Mouse (Mus musculus) thymus, adult 2 months (tissue): ENCODE measurements around the gene St6gal1. TPM values are rescaled to one million over a fixed set of nuclear protein-coding genes. Genes with fewer than 3 reads are reported as not detected.

ENCODE experiments used
- DNase-seq: peaks from one replicate; pipeline ENCODE4 v3.0.0; 2021
- H3K27ac ChIP-seq: fragments of 200-500 bp; 2 replicates; pipeline ENCODE4 v1.5.1; 2012; ENCODE audit warnings: low read length, control low read depth; ENCODE audit not compliant: control insufficient read depth, insufficient read depth
- H3K27me3 ChIP-seq: fragments of 200-500 bp; 2 replicates; pipeline ENCODE4 v1.6.1; 2012; ENCODE audit warnings: mild to moderate bottlenecking, low read length, moderate library complexity, mixed read lengths; ENCODE audit not compliant: control insufficient read depth, insufficient read depth
- H3K36me3 ChIP-seq: fragments of 200-500 bp; 2 replicates; pipeline ENCODE4 v1.6.1; 2012; ENCODE audit warnings: mild to moderate bottlenecking, low read length, moderate library complexity; ENCODE audit not compliant: control insufficient read depth, insufficient read depth
- H3K4me1 ChIP-seq: fragments of 200-500 bp; replicated peaks from 2 replicates; pipeline ENCODE4 v1.6.1; 2012; ENCODE audit warnings: low read length; ENCODE audit not compliant: control insufficient read depth, insufficient read depth
- H3K4me3 ChIP-seq: fragments of 200-500 bp; 2 replicates; pipeline ENCODE4 v1.5.1; 2012; ENCODE audit warnings: mild to moderate bottlenecking, low read length, control low read depth, moderate library complexity; ENCODE audit not compliant: control insufficient read depth, insufficient read depth
- CTCF ChIP-seq: fragments of 200-500 bp; IDR thresholded peaks from 2 replicates; pipeline ENCODE4 v1.5.1; 2012; ENCODE audit warnings: mild to moderate bottlenecking, control low read depth, low read length, moderate library complexity, borderline replicate concordance; ENCODE audit not compliant: control insufficient read depth, poor library complexity, insufficient read depth; ENCODE audit errors: extremely low read depth
- POLR2A ChIP-seq: fragments of 200-500 bp; IDR thresholded peaks from 2 replicates; pipeline ENCODE4 v1.6.1; 2012; ENCODE audit warnings: mild to moderate bottlenecking, low read length, control low read depth, moderate library complexity; ENCODE audit not compliant: control insufficient read depth, poor library complexity, insufficient read depth; ENCODE audit errors: extremely low read depth
- WGBS: fragments of 180-500 bp; shearing (Covaris S2); methylation state at CpG from one replicate; pipeline ENCODE4 v1.1.7; 2018; 5-methylcytosine and 5-hydroxymethylcytosine counted together
- polyA plus RNA-seq: library from polyadenylated mRNA; depleted of rRNA; stranded (reverse); fragments of >200 nt; gene quantifications from 2 replicates; pipeline ENCODE4 v1.2.3, GENCODE M21; 2012

The St6gal1 gene
- polyA plus RNA-seq, 1 experiment = 33.2 TPM

GRCm38 (mm10) chr16:23218313-23218712 is 6.2 kb upstream of the St6gal1 start:
- TF ChIP-seq CTCF (no peak), POLR2A (no peak)
- Histone ChIP-seq H3K4me1 (0 out of 2 replicates have a peak, but pooled peaks cover 3% of the 10 kb centered on the region), H3K27ac (no peak overlapping the region), H3K4me3 (no peak overlapping the region), H3K27me3 (no peaks in the 10 kb centered on the region), H3K36me3 (no peaks in the 10 kb centered on the region)
- 80% methylated on average over 7 of the region's 7 CpGs for whole genome bisulfite sequencing
- DNase-seq = no peak

- H3K4me1 ChIP-seq = peaks cover 15% of the 10 kb centered on the region
- peak overlapping the region; percentile 27 for H3K4me3 ChIP-seq
- TF ChIP-seq POLR2A (no peak), CTCF (no peak)
- H3K27me3 ChIP-seq = no peaks in the 10 kb centered on the region
- no peaks in the 10 kb centered on the region for H3K36me3 ChIP-seq
- peak; percentile 46 for DNase-seq
- 54% methylated on average over 12 of the region's 12 CpGs for WGBS
- H3K27ac ChIP-seq = peak overlapping the region; percentile 80
These were observed 1.2 kb upstream of the St6gal1 start for GRCm38 (mm10) chr16:23223166-23223870.

- Histone ChIP-seq H3K27me3 (no peaks in the 10 kb centered on the region), H3K27ac (peak overlapping the region; percentile 80), H3K4me3 (peak overlapping the region; percentile 27), H3K4me1 (peaks cover 15% of the 10 kb centered on the region), H3K36me3 (no peaks in the 10 kb centered on the region)
- WGBS = 10% methylated on average over 12 of the region's 12 CpGs
- DNase-seq = peak; percentile 42
- TF ChIP-seq POLR2A (no peak), CTCF (no peak)
These were observed 570 bp upstream of the St6gal1 start for GRCm38 (mm10) chr16:23223871-23224469.

- H3K27ac ChIP-seq = peak overlapping the region; percentile 80
- peak; percentile 39; the same call in 1 of the 2 replicates for TF ChIP-seq POLR2A
- no peak for TF ChIP-seq CTCF
- H3K4me1 ChIP-seq = peaks cover 15% of the 10 kb centered on the region
- H3K27me3 ChIP-seq = no peaks in the 10 kb centered on the region
- peak overlapping the region; percentile 65 for H3K4me3 ChIP-seq
- WGBS = under 1% methylated on average over 46 of the region's 46 CpGs
- peak; percentile 79 for DNase-seq
- H3K36me3 ChIP-seq = no peaks in the 10 kb centered on the region
These were observed 655 bp downstream of the St6gal1 start for GRCm38 (mm10) chr16:23225069-23225721.

- TF ChIP-seq CTCF (0 out of 2 replicates have a peak, but pooled peaks have one; percentile 27), POLR2A (no peak)
- no peaks in the 10 kb centered on the region for H3K36me3 ChIP-seq
- H3K27ac ChIP-seq = peak overlapping the region; percentile 80
- no peaks in the 10 kb centered on the region for H3K27me3 ChIP-seq
- peak overlapping the region; percentile 65 for H3K4me3 ChIP-seq
- WGBS = under 1% methylated on average over 28 of the region's 28 CpGs
- DNase-seq = peak; percentile 68
- H3K4me1 ChIP-seq = peaks cover 15% of the 10 kb centered on the region
These were observed 1.5 kb downstream of the St6gal1 start for GRCm38 (mm10) chr16:23225821-23226600.
